Mouse (Mus musculus) embryonic facial prominence, embryonic 10.5 days (tissue): Measurements from ENCODE around the gene Tspan13. TPM values are rescaled to one million over a fixed set of nuclear protein-coding genes. Genes with fewer than 3 reads are reported as not detected.

Experiments
- DNase-seq: peaks from one replicate; pipeline ENCODE4 v3.0.0-alpha.2; 2017; ENCODE audit warnings: low spot score
- H3K27ac ChIP-seq: fragments of 300-500 bp; sonication (generic); replicated peaks from 2 replicates; pipeline ENCODE4 v1.5.1; 2016; ENCODE audit warnings: mild to moderate bottlenecking
- H3K27me3 ChIP-seq: fragments of 300-500 bp; sonication (generic); replicated peaks from 2 replicates; pipeline ENCODE4 v1.6.1; 2016; ENCODE audit warnings: low read depth, mild to moderate bottlenecking; ENCODE audit not compliant: poor library complexity, severe bottlenecking
- H3K36me3 ChIP-seq: fragments of 300-500 bp; sonication (generic); replicated peaks from 2 replicates; pipeline ENCODE4 v1.6.1; 2016; ENCODE audit warnings: mild to moderate bottlenecking, moderate library complexity
- H3K4me1 ChIP-seq: fragments of 300-500 bp; sonication (generic); 2 replicates; pipeline ENCODE4 v1.6.1; 2016
- H3K4me3 ChIP-seq: fragments of 300-500 bp; sonication (generic); 2 replicates; pipeline ENCODE4 v1.5.1; 2016; ENCODE audit warnings: mild to moderate bottlenecking, moderate library complexity
- H3K9me3 ChIP-seq: fragments of 300-500 bp; sonication (generic); 2 replicates; pipeline ENCODE4 v1.6.1; 2016; ENCODE audit warnings: mild to moderate bottlenecking
- WGBS: fragments of 180-500 bp; shearing (Covaris S2); methylation state at CpG from one replicate; pipeline ENCODE4 v1.1.7; 2016; 5-methylcytosine and 5-hydroxymethylcytosine counted together
- polyA plus RNA-seq: library from polyadenylated mRNA; unstranded; fragments of >200 nt; fragmentation: Nextera tagmentation; extraction: Ambion mirVana; gene quantifications from 2 replicates; pipeline ENCODE4 v1.2.1, GENCODE M21; 2016

Tspan13 gene
- polyA plus RNA-seq, 1 experiment from 2014 or later = 105 TPM

DNA sequence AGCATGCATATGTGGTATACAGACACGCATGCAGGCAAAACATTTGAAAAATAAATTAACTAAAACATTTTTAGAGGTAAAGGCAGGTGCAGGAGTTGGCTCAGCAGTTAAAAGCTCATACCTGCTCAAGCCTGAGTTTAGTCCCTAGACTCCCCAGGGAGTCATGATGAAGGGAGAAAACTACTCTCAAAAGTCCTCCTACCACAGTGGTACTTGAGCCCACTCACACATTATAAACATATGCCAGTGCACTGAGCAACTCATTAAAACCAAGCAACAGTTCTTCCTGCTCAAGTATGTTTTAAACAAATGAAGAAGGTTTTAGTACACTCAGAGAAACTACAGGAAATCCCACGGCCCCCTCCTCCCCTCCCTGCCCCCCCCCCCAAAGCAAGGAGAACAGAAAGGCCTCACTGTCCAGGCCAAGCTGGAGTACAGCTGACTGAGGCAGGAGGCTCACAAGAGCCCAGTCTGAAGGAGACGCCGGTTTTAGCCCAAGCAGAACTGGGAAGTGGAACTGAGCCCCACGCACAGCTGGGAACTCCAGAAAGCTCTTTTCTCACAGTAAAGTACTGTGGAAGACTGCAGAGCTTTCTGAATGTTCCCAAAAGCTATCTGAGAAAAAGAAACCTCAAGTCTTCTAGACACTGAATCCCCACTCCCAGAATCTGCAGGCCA is 13.2 kb downstream of the Tspan13 start:
- 67% methylated on average over 5 of the region's 5 CpGs for WGBS
- no peak for DNase-seq
- H3K9me3 ChIP-seq = no peaks in the 10 kb centered on the region
- peaks cover 7% of the 10 kb centered on the region; the same call in 1 of the 2 replicates for H3K36me3 ChIP-seq
- no peak overlapping the region for H3K27ac ChIP-seq
- H3K4me1 ChIP-seq = no peaks in the 10 kb centered on the region
- no peaks in the 10 kb centered on the region for H3K27me3 ChIP-seq
- H3K4me3 ChIP-seq = no peak overlapping the region

DNA sequence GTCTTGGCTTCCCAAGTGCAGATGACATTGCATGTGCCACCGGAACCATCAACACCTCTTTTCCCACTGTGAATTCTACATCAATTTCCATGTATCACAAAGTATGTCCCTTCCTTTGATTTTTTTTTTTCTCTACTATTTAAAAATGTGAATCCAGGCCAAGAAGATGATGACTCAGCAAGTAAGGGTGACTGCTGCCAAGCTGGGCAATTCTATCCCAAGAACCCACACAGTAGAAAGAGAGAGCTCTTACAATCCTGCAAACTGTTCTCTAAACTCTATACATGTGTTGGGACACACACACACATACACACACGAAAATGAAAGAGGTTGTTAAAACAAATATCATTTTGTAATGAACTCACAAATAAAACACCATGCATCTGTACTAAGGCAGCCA is 15.1 kb downstream of the Tspan13 start:
- DNase-seq = no peak
- 84% methylated on average over 2 of the region's 2 CpGs for WGBS

DNA sequence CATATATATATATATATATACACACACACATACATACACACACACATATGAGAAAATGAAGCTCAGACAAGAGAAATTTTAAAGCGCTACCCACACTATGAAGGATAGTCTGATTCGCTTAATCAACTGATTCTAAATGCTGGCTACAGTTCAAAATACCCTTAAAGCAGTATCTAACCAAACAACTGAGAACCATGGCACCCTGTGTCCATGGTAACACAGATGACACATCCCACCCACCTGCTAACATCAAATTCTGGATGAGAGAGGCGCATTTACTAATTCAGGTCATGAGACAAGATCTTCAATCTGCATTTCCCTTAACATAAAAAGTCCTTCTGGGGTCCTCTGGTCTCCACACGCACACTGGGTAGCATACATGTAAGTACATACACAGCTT is 16.2 kb downstream of the Tspan13 start:
- Histone ChIP-seq H3K4me3 (no peak overlapping the region), H3K4me1 (0 out of 2 replicates have a peak, but pooled peaks cover 3% of the 10 kb centered on the region), H3K27ac (no peak overlapping the region), H3K27me3 (no peaks in the 10 kb centered on the region), H3K36me3 (peaks cover 3% of the 10 kb centered on the region), H3K9me3 (no peaks in the 10 kb centered on the region)
- 96% methylated on average over 4 of the region's 4 CpGs for WGBS
- DNase-seq = no peak

More for the DNA sequence above, 15.1 kb downstream of the Tspan13 start:
- Histone ChIP-seq H3K27me3 (no peaks in the 10 kb centered on the region), H3K27ac (no peak overlapping the region), H3K9me3 (no peaks in the 10 kb centered on the region), H3K4me1 (0 out of 2 replicates have a peak, but pooled peaks cover 2% of the 10 kb centered on the region), H3K4me3 (no peak overlapping the region), H3K36me3 (no peaks in the 10 kb centered on the region)

DNA sequence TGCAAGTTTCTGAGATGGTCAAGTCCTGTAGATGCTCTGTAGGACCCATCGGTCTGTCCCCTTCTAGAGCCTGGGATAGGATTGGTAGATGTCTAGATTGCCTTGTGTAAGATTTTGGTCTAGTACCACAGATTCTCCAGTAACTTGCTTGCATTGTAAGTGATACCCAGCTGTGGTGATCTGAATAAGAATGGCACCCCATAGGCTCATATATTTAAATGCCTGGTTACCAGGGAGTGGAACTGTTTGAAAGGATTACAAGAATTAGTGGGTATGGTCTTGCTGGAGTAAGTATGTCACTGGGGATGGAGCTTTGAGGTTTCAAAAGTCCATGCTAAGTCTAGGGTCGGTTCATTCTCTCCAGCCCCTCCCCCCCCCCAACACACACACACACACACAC is 21.6 kb downstream of the Tspan13 start:
- DNase-seq = no peak
- Histone ChIP-seq H3K4me1 (0 out of 2 replicates have a peak, but pooled peaks cover 3% of the 10 kb centered on the region), H3K4me3 (no peak overlapping the region), H3K27ac (no peak overlapping the region), H3K27me3 (no peaks in the 10 kb centered on the region), H3K36me3 (peaks cover 45% of the 10 kb centered on the region), H3K9me3 (no peaks in the 10 kb centered on the region)
- WGBS = 98% methylated on average over 2 of the region's 2 CpGs

DNA sequence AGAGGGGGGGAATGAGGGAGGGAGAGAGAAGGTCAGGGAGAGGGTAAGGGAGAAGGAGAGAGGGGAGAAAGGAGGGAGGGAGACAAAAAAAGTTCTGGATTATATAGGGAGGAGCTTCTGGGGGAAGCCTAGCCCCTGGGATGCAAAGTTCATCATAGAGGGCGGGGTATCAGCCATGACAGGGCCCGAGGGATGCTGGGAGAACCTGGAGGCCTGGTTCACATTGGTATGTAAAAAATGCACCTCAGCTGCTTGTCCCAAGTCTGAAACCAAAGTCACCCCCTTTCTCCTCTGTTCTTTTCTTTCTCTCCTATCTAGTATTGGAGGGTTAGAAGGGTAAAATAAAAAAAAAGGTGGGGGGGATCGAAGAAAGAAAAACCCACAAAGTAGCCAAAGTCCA is 22.2 kb downstream of the Tspan13 start:
- 83% methylated on average over 3 of the region's 3 CpGs for WGBS

DNA sequence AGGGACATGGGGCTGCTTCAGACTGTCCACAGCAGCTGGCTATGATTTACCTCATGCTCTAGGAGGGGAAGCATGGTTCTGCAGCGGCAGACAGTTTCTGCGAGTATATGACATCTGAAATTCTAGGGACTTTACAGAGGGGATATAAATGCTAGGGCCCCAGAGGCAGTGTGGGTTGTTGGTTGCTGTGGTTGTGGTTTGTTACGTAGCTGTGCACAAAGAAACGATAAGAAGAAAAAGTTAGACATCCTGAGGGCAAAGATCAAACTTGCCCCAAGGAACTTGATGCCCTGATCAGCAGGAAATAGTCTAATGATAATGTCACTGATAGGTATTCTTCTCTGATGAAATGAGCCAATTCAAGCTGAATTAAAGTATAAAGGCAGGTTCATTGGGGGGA is 22.7 kb downstream of the Tspan13 start:
- H3K27ac ChIP-seq = no peak overlapping the region
- H3K4me1 ChIP-seq = 0 out of 2 replicates have a peak, but pooled peaks cover 3% of the 10 kb centered on the region
- 83% methylated on average over 4 of the region's 4 CpGs for WGBS
- H3K9me3 ChIP-seq = no peaks in the 10 kb centered on the region
- no peaks in the 10 kb centered on the region for H3K27me3 ChIP-seq
- H3K36me3 ChIP-seq = peaks cover 56% of the 10 kb centered on the region
- no peak for DNase-seq
- H3K4me3 ChIP-seq = no peak overlapping the region

More for the DNA sequence above, 22.2 kb downstream of the Tspan13 start:
- no peak overlapping the region for H3K4me3 ChIP-seq
- 0 out of 2 replicates have a peak, but pooled peaks cover 3% of the 10 kb centered on the region for H3K4me1 ChIP-seq
- peaks cover 51% of the 10 kb centered on the region for H3K36me3 ChIP-seq
- H3K27me3 ChIP-seq = no peaks in the 10 kb centered on the region
- H3K9me3 ChIP-seq = no peaks in the 10 kb centered on the region
- H3K27ac ChIP-seq = no peak overlapping the region
- no peak for DNase-seq

DNA sequence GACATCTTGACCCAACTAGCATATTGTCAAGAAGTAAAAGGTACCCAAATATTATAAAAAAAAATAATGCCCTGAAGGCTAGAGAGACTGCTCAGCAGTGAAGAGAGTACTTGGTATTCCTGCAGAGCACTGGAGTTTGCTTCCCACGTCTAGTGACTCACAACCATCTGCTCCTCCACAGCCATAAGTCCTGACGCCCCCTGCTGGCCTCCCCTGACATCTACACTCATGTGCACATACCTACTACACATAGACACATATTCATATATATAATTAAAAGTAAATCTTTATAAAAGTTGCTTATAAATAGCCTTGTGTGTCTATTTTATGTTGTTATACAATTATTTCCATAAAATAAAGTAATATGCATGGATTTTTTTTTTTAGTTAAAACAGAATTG is 24.5 kb downstream of the Tspan13 start:
- WGBS = 79% methylated on average over 2 of the region's 2 CpGs
- Histone ChIP-seq H3K4me3 (no peak overlapping the region), H3K27me3 (no peaks in the 10 kb centered on the region), H3K27ac (no peak overlapping the region), H3K4me1 (0 out of 2 replicates have a peak, but pooled peaks cover 3% of the 10 kb centered on the region), H3K36me3 (peaks cover 59% of the 10 kb centered on the region), H3K9me3 (no peaks in the 10 kb centered on the region)
- DNase-seq = no peak

DNA sequence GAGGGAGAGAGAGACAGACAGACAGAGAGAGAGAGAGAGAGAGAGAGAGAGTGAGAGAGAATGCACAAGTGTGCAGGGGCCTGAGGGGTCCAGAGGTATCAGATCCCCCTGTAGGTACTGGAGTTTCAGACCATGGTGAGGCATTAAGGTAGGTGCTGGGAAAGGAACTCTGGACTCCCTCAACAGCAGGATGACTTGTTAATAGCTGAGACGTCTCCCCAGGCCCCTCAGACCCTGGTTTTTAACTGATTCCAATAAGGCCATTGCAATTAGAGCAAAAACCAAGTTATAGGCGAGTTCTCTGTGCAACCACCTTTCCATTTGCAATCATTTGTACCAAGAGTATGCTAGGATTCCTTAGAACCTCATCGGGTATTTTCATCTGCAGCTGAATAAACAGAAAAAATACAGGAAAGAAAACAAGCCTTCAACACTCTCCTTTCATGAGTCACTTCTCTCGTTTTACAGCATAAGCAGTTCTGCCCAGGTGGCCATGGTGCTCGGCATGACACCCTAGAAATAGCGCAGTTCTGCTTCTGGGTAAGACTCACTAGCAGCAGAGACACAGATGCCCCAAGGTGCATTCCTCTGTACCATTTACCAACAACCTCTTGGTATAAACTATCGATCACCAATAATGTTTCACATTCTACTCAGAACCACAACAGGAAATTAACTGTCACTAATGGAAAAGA is 28.9 kb downstream of the Tspan13 start:
- H3K9me3 ChIP-seq = no peaks in the 10 kb centered on the region
- no peak overlapping the region for H3K4me3 ChIP-seq
- H3K4me1 ChIP-seq = 0 out of 2 replicates have a peak, but pooled peaks cover 3% of the 10 kb centered on the region
- no peak overlapping the region for H3K27ac ChIP-seq
- peaks cover 29% of the 10 kb centered on the region for H3K36me3 ChIP-seq
- no peak for DNase-seq
- H3K27me3 ChIP-seq = no peaks in the 10 kb centered on the region
- WGBS = 66% methylated on average over 7 of the region's 7 CpGs

DNA sequence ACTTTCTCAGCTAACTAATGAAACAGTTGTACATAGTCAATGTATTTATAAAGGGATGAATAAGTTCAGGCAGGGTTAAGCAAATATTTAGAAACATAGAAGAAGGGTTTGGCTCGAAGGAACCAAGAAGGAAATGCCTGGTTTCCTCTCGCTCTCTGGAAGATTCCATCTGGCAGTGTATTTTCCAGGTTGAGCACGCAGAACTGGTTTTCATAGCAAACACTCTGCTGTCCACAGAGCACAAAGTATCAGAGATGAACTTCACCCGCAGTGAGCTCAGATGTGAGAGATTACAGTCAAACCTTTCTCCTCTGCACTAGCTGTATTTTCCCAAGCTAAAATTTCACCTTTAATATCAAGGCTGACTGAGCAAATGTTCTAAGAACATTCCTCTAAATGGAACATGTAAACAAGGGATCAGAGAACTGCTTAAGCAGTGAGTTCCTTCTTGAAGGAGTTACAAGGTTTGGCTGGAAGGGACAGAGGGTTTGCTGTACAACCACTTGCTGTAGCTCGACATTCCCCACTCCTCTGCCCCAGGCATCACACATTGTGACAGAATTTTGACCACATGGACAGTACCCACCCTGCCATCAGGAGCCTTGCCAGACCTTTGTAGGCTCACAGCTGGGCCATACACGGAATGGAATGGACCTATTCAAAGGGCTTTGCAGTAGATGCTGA is 33.8 kb downstream of the Tspan13 start:
- H3K4me3 ChIP-seq = no peak overlapping the region
- H3K27me3 ChIP-seq = no peaks in the 10 kb centered on the region
- H3K27ac ChIP-seq = no peak overlapping the region
- 69% methylated on average over 6 of the region's 6 CpGs for WGBS
- H3K4me1 ChIP-seq = peaks cover 10% of the 10 kb centered on the region; the same call in 1 of the 2 replicates
- DNase-seq = no peak
- no peaks in the 10 kb centered on the region for H3K9me3 ChIP-seq
- H3K36me3 ChIP-seq = no peaks in the 10 kb centered on the region

DNA sequence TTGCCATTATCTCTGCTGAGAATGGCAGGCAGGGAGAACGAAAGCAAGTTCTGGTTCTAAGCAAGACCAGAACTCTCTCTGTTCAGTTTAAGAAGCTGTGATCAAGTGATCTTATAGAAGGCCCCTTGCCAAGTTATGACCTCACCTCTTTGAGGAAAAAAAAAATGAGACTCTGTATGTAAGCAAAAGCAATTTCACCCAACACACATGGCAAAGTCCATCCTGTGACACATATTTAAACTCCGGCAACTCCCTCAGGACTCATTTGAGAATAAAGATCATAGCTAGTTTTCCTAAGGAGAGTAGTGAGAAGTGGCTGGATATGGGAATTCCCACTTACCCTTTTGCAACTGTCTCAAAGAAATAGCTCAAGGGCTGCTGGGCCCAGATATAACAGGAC is 34.7 kb downstream of the Tspan13 start:
- H3K36me3 ChIP-seq = no peaks in the 10 kb centered on the region
- peaks cover 10% of the 10 kb centered on the region; the same call in 1 of the 2 replicates for H3K4me1 ChIP-seq
- no peak overlapping the region for H3K27ac ChIP-seq
- H3K9me3 ChIP-seq = no peaks in the 10 kb centered on the region
- no peaks in the 10 kb centered on the region for H3K27me3 ChIP-seq
- 86% methylated on average over 2 of the region's 2 CpGs for WGBS
- DNase-seq = no peak
- H3K4me3 ChIP-seq = no peak overlapping the region

DNA sequence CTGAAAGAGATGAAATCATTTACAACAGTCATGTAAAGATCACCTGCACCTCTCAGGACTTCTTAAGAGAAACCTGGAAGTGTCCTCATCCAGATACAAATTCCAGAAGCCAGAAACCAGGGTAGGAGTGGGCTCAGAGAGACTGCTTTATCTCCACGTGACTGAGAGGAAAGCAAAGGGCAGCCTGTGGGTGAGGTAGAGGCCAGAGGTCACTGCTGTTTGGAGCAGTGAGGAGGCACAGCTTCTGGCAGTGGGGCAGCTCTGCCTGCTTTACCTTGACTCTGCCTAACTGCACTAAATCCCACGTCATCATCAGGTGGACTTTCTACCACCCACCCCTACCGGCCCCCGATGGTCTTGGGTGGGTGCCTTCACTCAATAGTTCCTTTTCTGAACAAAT is 37.6 kb downstream of the Tspan13 start:
- 63% methylated on average over 4 of the region's 4 CpGs for WGBS
- no peaks in the 10 kb centered on the region for H3K27me3 ChIP-seq
- no peak overlapping the region for H3K4me3 ChIP-seq

DNA sequence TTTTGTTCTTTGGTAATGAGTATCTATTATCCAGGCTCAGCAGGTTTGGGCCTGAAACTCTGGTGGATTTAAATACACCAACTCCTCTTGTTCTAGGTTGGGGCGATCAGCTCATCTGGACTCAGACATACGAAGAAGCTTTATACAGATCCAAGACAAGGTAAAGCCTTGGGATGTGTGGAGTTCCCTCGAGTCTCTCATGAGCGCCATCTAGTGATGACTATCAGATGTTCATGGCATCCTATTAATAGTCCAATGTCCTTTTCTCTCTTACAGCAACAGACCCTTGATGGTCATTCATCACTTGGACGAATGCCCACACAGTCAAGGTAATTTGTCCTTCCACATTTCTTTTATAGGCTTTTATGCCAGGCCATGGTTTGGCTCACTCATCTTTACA is 46.5 kb downstream of the Tspan13 start:
- Histone ChIP-seq H3K9me3 (no peaks in the 10 kb centered on the region), H3K27ac (no peak overlapping the region), H3K4me3 (no peak overlapping the region), H3K27me3 (no peaks in the 10 kb centered on the region), H3K4me1 (peaks cover 9% of the 10 kb centered on the region; the same call in 1 of the 2 replicates), H3K36me3 (no peaks in the 10 kb centered on the region)
- 36% methylated on average over 5 of the region's 5 CpGs for WGBS
- no peak for DNase-seq

More for the DNA sequence above, 37.6 kb downstream of the Tspan13 start:
- H3K4me1 ChIP-seq = peaks cover 15% of the 10 kb centered on the region; the same call in 1 of the 2 replicates
- H3K27ac ChIP-seq = no peak overlapping the region
- no peaks in the 10 kb centered on the region for H3K36me3 ChIP-seq
- H3K9me3 ChIP-seq = no peaks in the 10 kb centered on the region
- no peak for DNase-seq
